Mouse (Mus musculus) spleen, adult 2 months (tissue): ENCODE data around the gene Olfr1358.

Experiments
- CTCF ChIP-seq: fragments of 200-500 bp; IDR thresholded peaks from 2 replicates; pipeline ENCODE4 v1.5.1; 2011; ENCODE audit warnings: mild to moderate bottlenecking, inconsistent platforms; ENCODE audit not compliant: insufficient read depth, insufficient read length, insufficient replicate concordance; ENCODE audit errors: extremely low read depth
- POLR2A ChIP-seq: fragments of 200-500 bp; IDR thresholded peaks from 2 replicates; pipeline ENCODE4 v1.6.1; 2011; ENCODE audit warnings: low read depth, low read length, inconsistent platforms

- TF ChIP-seq POLR2A (peak; percentile 13; the same call in 1 of the 2 replicates), CTCF (0 out of 2 replicates have a peak, but pooled peaks have one; percentile 0)
Measured at GRCm38 (mm10) chr10:78481928-78482499, 35.2 kb upstream of the Olfr1358 start.
